Mouse (Mus musculus) hematopoietic stem cell, adult 5-6 weeks (primary cell): Measurements from ENCODE around the gene Fam155a. TPM values are rescaled to one million over a fixed set of nuclear protein-coding genes. Genes with fewer than 3 reads are reported as not detected.
"Not testable (repeated sequence)": the region's sequence is repeated elsewhere in the genome, so short reads cannot be mapped to it uniquely, and the experiment has no call there.

Source experiments
- ATAC-seq, 2 experiments: fragments of 125-278 bp in 1 of 2; replicated peaks in 1 of 2; 2 replicates each; pipeline ENCODE4 v1.8.0; 2016 to 2017; ENCODE audit warnings: inconsistent platforms in 2 of 2, mild to moderate bottlenecking in 2 of 2, moderate number of reproducible peaks in 2 of 2, low read depth in 1 of 2, moderate TSS enrichment in 1 of 2; ENCODE audit not compliant: low FRiP score in 2 of 2, poor library complexity in 2 of 2, severe bottlenecking in 2 of 2, insufficient read depth in 1 of 2, low TSS enrichment in 1 of 2
- total RNA-seq: library from RNA; stranded (forward); fragments of 172-1452, 232-1000 nt; gene quantifications from 2 replicates; pipeline ENCODE4 v1.2.3, GENCODE M21; 2017

The Fam155a gene
- total RNA-seq, 1 experiment from 2014 or later: not detected

- ATAC-seq: no peak
These were observed 35.8 kb downstream of the Fam155a start for GRCm38 (mm10) chr8:9735169-9735568.

GRCm38 (mm10) chr8:9709791-9710190, 61.2 kb downstream of the Fam155a start:
- ATAC-seq: no peak

- ATAC-seq: no peak
These were observed 63.5 kb downstream of the Fam155a start for GRCm38 (mm10) chr8:9707433-9707832.

GRCm38 (mm10) chr8:9694794-9695193, 76.2 kb downstream of the Fam155a start:
- ATAC-seq: no peak

GRCm38 (mm10) chr8:9692370-9692769, 78.6 kb downstream of the Fam155a start:
- no peak for ATAC-seq

GRCm38 (mm10) chr8:9660014-9660413, 110.9 kb downstream of the Fam155a start:
- ATAC-seq: not testable (repeated sequence)

GRCm38 (mm10) chr8:9656901-9657300, 114.1 kb downstream of the Fam155a start:
- no peak for ATAC-seq

- no peak for ATAC-seq
These were observed 116.1 kb downstream of the Fam155a start for GRCm38 (mm10) chr8:9654826-9655225.

- no peak for ATAC-seq
These were observed 117.3 kb downstream of the Fam155a start for GRCm38 (mm10) chr8:9653643-9654042.

- ATAC-seq: no peak
These were observed 132.8 kb downstream of the Fam155a start for GRCm38 (mm10) chr8:9638162-9638561.

- no peak for ATAC-seq
These were observed 135.7 kb downstream of the Fam155a start for GRCm38 (mm10) chr8:9635240-9635639.

GRCm38 (mm10) chr8:9607086-9607701, 163.8 kb downstream of the Fam155a start:
- ATAC-seq: no peak

- ATAC-seq: no peak
These were observed 175.0 kb downstream of the Fam155a start for GRCm38 (mm10) chr8:9596003-9596402.

- ATAC-seq: no peak
These were observed 189.1 kb downstream of the Fam155a start for GRCm38 (mm10) chr8:9581836-9582235.

GRCm38 (mm10) chr8:9580192-9580591, 190.8 kb downstream of the Fam155a start:
- no peak; a peak in 1 of 4 replicates for ATAC-seq

GRCm38 (mm10) chr8:9571977-9572376, 199.0 kb downstream of the Fam155a start:
- no peak for ATAC-seq

GRCm38 (mm10) chr8:9569516-9570170, 201.3 kb downstream of the Fam155a start:
- ATAC-seq: no peak

GRCm38 (mm10) chr8:9549199-9549598, 221.8 kb downstream of the Fam155a start:
- no peak for ATAC-seq

- no peak for ATAC-seq
These were observed 223.4 kb downstream of the Fam155a start for GRCm38 (mm10) chr8:9547558-9547954.
